9 mouse cellular contexts compared by ENCODE assay signal in the genomic region with DNA sequence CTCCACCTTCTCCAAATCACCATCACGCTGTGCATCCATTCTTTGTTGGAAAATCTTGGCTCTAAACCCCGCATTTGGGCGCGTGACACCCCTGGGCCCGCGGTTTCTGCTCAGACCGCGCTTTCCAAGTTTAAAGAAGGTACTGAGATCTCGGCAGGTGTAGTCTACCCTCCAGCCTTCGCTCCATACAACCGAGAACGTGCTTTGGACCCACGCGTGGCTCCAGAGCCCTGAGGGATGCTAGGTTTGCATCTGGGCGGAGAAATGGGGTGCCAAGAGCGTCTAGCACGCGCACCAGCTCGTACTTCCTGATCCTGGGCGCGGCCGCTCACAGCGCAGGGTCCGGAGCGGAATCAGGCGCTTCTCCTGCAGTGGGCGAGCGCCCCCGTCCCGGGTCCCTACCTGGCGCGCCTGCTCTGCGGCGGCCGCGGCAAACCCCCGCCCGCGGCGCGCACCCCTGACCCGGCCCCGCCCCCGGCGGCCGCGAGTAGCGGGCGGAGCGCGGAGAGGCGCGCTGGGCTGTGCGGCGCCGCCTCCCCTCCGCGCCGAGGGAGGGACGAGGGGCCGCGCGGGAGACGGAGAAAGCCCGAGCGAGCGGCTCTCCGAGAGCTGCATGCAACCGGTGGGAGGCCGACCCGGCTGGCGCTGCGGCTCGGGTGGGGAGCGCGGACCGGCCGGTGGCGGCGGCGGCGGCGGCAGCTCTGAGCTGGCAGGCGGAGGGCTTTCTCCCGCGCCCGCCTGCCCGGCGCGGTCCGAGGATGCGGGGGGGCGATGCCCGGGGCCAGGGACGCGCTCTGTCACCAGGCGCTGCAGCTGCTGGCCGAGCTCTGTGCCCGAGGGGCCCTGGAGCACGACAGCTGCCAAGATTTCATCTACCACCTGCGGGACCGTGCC. TPM values are rescaled to one million over a fixed set of nuclear protein-coding genes. Genes with fewer than 3 reads are reported as not detected.
DNase-seq lines count a peak whose midpoint lies in the region; ATAC-seq lines count a peak whose summit lies in the region.
"Had no signal": no experiment of that assay in that cellular context is flagged by ENCODE, and none has a peak within 500 bp of the region (broad histone marks: within the 10 kb centered on the region; RNA-seq: fewer than 3 reads in every experiment).

A gene (plus strand): TSS at position 497 of the 894 bp plus-strand sequence.

- peak; percentile 12 to 23 for DNase-seq in heart, adult 18-20 months
- no peak for DNase-seq in heart, adult 8-10 months (ENCODE audit: low spot score)
- DNase-seq in embryo, embryonic 11.5 days (ENCODE audit: low read depth, low spot score), result peak; percentile 31
- DNase-seq in liver, embryonic 11.5 days (ENCODE audit: low spot score), result peak; percentile 57
- peak; percentile 5 for DNase-seq in thymus, postnatal 25 days

- under 1% methylated on average over 58 of the region's 102 CpGs for WGBS in heart, embryonic 13.5 days
- WGBS in kidney, embryonic 16.5 days, result under 1% methylated on average over 51 of the region's 102 CpGs
- 2% methylated on average over 80 of the region's 102 CpGs for WGBS in liver, embryonic 11.5 days
- 1% methylated on average over 77 of the region's 102 CpGs for WGBS in neural tube, embryonic 13.5 days

- no peaks in the 10 kb centered on the region for H3K36me3 ChIP-seq in heart, embryonic 13.5 days
- H3K36me3 ChIP-seq in kidney, embryonic 16.5 days (ENCODE audit: insufficient read depth, low read length), result no peaks in the 10 kb centered on the region
- no peaks in the 10 kb centered on the region for H3K36me3 ChIP-seq in liver, embryonic 11.5 days (ENCODE audit: control insufficient read depth, insufficient read depth, low read length)
- H3K36me3 ChIP-seq in neural tube, embryonic 13.5 days, result no peaks in the 10 kb centered on the region

- ATAC-seq in heart, embryonic 13.5 days (ENCODE audit: extremely low read depth, insufficient number of reproducible peaks, low FRiP score, low TSS enrichment), result peak; percentile 42; the same call in 1 of the 2 replicates
- ATAC-seq in kidney, embryonic 16.5 days (ENCODE audit: low FRiP score, low TSS enrichment), result peak; percentile 96
- ATAC-seq in liver, embryonic 11.5 days (replicated peaks; ENCODE audit: low FRiP score), result peak; percentile 77
- ATAC-seq in neural tube, embryonic 13.5 days (ENCODE audit: low read depth), result peak; percentile 92

- H3K27me3 ChIP-seq in heart, embryonic 13.5 days (replicated peaks), result peaks cover 73% of the 10 kb centered on the region
- H3K27me3 ChIP-seq in kidney, embryonic 16.5 days (ENCODE audit: insufficient read depth, low read length), result peaks cover 41% of the 10 kb centered on the region
- peaks cover 52% of the 10 kb centered on the region for H3K27me3 ChIP-seq in liver, embryonic 11.5 days (replicated peaks; ENCODE audit: control insufficient read depth, insufficient read depth, low read length)
- H3K27me3 ChIP-seq in neural tube, embryonic 13.5 days, result peaks cover 68% of the 10 kb centered on the region

- H3K4me1 ChIP-seq in heart, embryonic 13.5 days, result peaks cover 10% of the 10 kb centered on the region
- peaks cover 4% of the 10 kb centered on the region; the same call in 1 of the 2 replicates for H3K4me1 ChIP-seq in kidney, embryonic 16.5 days (ENCODE audit: insufficient read depth, low read length)
- H3K4me1 ChIP-seq in liver, embryonic 11.5 days (replicated peaks; ENCODE audit: control insufficient read depth, insufficient read depth, low read length), result no peaks in the 10 kb centered on the region
- H3K4me1 ChIP-seq in neural tube, embryonic 13.5 days (replicated peaks), result peaks cover 15% of the 10 kb centered on the region

- H3K9me3 ChIP-seq in heart, embryonic 13.5 days, result no peaks in the 10 kb centered on the region
- H3K9me3 ChIP-seq in kidney, embryonic 16.5 days (ENCODE audit: low read length), result no peaks in the 10 kb centered on the region
- H3K9me3 ChIP-seq in liver, embryonic 11.5 days (ENCODE audit: control insufficient read depth, low read length), result no peaks in the 10 kb centered on the region
- no peaks in the 10 kb centered on the region for H3K9me3 ChIP-seq in neural tube, embryonic 13.5 days

- peak within 1 kb of the TSS; percentile 66 for H3K4me3 ChIP-seq in heart, embryonic 13.5 days
- peak within 1 kb of the TSS; percentile 70 for H3K4me3 ChIP-seq in kidney, embryonic 16.5 days (ENCODE audit: low read length)
- H3K4me3 ChIP-seq in liver, embryonic 11.5 days (ENCODE audit: low read depth, low read length), result peak within 1 kb of the TSS; percentile 59
- peak within 1 kb of the TSS; percentile 70 for H3K4me3 ChIP-seq in neural tube, embryonic 13.5 days

- peak within 1 kb of the TSS; percentile 99 for H3K4me2 ChIP-seq in heart, embryonic 13.5 days
- H3K4me2 ChIP-seq in kidney, embryonic 16.5 days (replicated peaks; ENCODE audit: low read depth, low read length), result peak within 1 kb of the TSS; percentile 100
- H3K4me2 ChIP-seq in liver, embryonic 11.5 days, result peak within 1 kb of the TSS; percentile 85
- peak within 1 kb of the TSS; percentile 89 for H3K4me2 ChIP-seq in neural tube, embryonic 13.5 days

- peak within 1 kb of the TSS; percentile 73 for H3K9ac ChIP-seq in heart, embryonic 13.5 days
- peak within 1 kb of the TSS; percentile 71 for H3K9ac ChIP-seq in kidney, embryonic 16.5 days (replicated peaks; ENCODE audit: low read length)
- H3K9ac ChIP-seq in liver, embryonic 11.5 days (ENCODE audit: low read depth, low read length), result no peak within 1 kb of the TSS
- H3K9ac ChIP-seq in neural tube, embryonic 13.5 days, result peak within 1 kb of the TSS; percentile 71

- no peak within 1 kb of the TSS for H3K27ac ChIP-seq in heart, embryonic 13.5 days (replicated peaks)
- no peak within 1 kb of the TSS for H3K27ac ChIP-seq in kidney, embryonic 16.5 days (ENCODE audit: low read length)
- no peak within 1 kb of the TSS for H3K27ac ChIP-seq in liver, embryonic 11.5 days (ENCODE audit: low read depth, low read length)
- H3K27ac ChIP-seq in neural tube, embryonic 13.5 days (replicated peaks), result no peak within 1 kb of the TSS
- H3K27ac ChIP-seq: macrophage had no signal

RNA-seq across cellular contexts. Expression of the gene that starts here (rescaled TPM):
- under 1 TPM in 1 of 2 experiments, not detected in 1; 0.10 TPM for total RNA-seq in heart, adult 18-20 months (2021)
- total RNA-seq in heart, adult 8-10 months (2022), result under 1 TPM in 3 of 4 experiments, not detected in 1; 0.08 to 0.35 (median 0.09) TPM
- polyA plus RNA-seq in heart, embryonic 13.5 days (2015; fragmentation: Nextera tagmentation; extraction: Ambion mirVana), result 0.39 and 0.45 TPM in 2 replicates
- 3.7 and 4.7 TPM in 2 replicates for polyA plus RNA-seq in kidney, embryonic 16.5 days (2015; fragmentation: Nextera tagmentation; extraction: Ambion mirVana)
- polyA plus RNA-seq in liver, embryonic 11.5 days (2014; fragmentation: Nextera tagmentation; extraction: Ambion mirVana), result 2.1 and 2.2 TPM in 2 replicates
- 7.3 and 7.7 TPM in 2 replicates for polyA plus RNA-seq in neural tube, embryonic 13.5 days (2015; fragmentation: Nextera tagmentation; extraction: Ambion mirVana)
- polyA plus RNA-seq: macrophage had no signal

Comparison
In these comparisons a context has a peak if more than half of its experiments do, and no peak if none do; other contexts are left out.
1. Peak in DNase-seq in heart, adult 18-20 months; RNA of the gene not detected or under 1 TPM.
2. Peak in ATAC-seq, H3K4me3 ChIP-seq, H3K9ac ChIP-seq and H3K4me2 ChIP-seq in heart, embryonic 13.5 days; RNA of the gene not detected or under 1 TPM.
3. ATAC-seq: peak in every context shown above with its lines; median percentile 96 in kidney, embryonic 16.5 days; 92 in neural tube, embryonic 13.5 days; 77 in liver, embryonic 11.5 days; 42 in heart, embryonic 13.5 days.